ENCODE assay signal across 20 mouse cellular contexts in genomic region chr8:47036501-47036900, GRCm38 (mm10). TPM values are rescaled to one million over a fixed set of nuclear protein-coding genes. Genes with fewer than 3 reads are reported as not detected.
"Had no signal": no experiment of that assay in that cellular context is flagged by ENCODE, and none has a peak within 500 bp of the region (broad histone marks: within the 10 kb centered on the region; RNA-seq: fewer than 3 reads in every experiment).

No protein-coding gene starts in this region.

- ATAC-seq: inflammation-experienced regulatory T-cells, adult 6 months; intestine, embryonic 16.5 days; liver, embryonic 12.5 days had no signal

- H3K27me3 ChIP-seq: liver, embryonic 12.5 days; liver, embryonic 15.5 days; neural tube, embryonic 12.5 days; neural tube, embryonic 15.5 days had no signal

- H3K36me3 ChIP-seq: liver, embryonic 12.5 days; liver, embryonic 15.5 days; neural tube, embryonic 12.5 days; neural tube, embryonic 15.5 days had no signal

- H3K9ac ChIP-seq: liver, embryonic 12.5 days; liver, embryonic 15.5 days; neural tube, embryonic 12.5 days; neural tube, embryonic 15.5 days had no signal

- DNase-seq: kidney, adult 18-20 months; kidney, postnatal 10 days; kidney, postnatal 36 days; layer of hippocampus, postnatal 36 days; left cerebral cortex, postnatal 4 days; lung, adult 2 months; lung, postnatal 14 days; lung, postnatal 4 days; midbrain, embryonic 14.5 days; right cerebral cortex, adult 18-20 months; right cerebral cortex, postnatal 25 days; thymus, postnatal 25 days had no signal

- H3K4me2 ChIP-seq: liver, embryonic 12.5 days; liver, embryonic 15.5 days; midbrain, embryonic 11.5 days; neural tube, embryonic 12.5 days; neural tube, embryonic 15.5 days had no signal

- H3K4me3 ChIP-seq: left cerebral cortex, adult 2 months; liver, embryonic 12.5 days; liver, embryonic 15.5 days; neural tube, embryonic 12.5 days; neural tube, embryonic 15.5 days had no signal

- H3K4me1 ChIP-seq: liver, embryonic 12.5 days; liver, embryonic 15.5 days; neural tube, embryonic 12.5 days; neural tube, embryonic 15.5 days had no signal

- H3K9me3 ChIP-seq: liver, embryonic 12.5 days; liver, embryonic 15.5 days; neural tube, embryonic 15.5 days had no signal

- H3K27ac ChIP-seq: left cerebral cortex, adult 2 months; liver, embryonic 12.5 days; liver, embryonic 15.5 days; neural tube, embryonic 12.5 days; neural tube, embryonic 15.5 days had no signal

RNA-seq across cellular contexts. Expression of gene Enpp6, which starts 49.8 kb away (rescaled TPM):
- polyA plus RNA-seq: midbrain, embryonic 14.5 days had no signal
